Mouse (Mus musculus): ENCODE results near the gene Gm47283.

DNA sequence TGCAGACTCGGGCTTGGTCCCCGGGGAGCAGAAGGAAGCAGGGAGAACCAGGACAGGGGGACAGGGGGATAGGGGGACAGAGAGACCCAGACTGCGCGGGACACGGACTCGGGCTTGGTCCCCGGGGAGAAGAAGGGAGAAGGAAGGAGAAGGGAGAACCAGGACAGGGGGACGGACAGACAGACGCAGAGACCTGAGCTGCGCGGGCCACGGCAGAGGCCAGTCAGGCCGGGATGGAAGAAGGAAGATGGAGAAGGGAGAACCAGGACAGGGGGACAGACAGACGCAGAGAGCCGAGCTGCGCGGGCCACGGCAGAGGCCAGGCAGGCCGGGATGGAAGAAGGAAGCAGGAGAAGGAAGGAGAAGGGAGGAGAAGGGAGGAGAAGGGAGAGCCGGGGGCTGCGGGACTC, 40.7 kb upstream of the Gm47283 start:
- TF ChIP-seq CTCF (IDR thresholded peaks at IDR 0.05; ENCODE audit: control insufficient read depth, insufficient read depth, insufficient read length) (no peak), MYOD1 (IDR thresholded peaks at IDR 0.05; ENCODE audit: control insufficient read depth, insufficient read length, low read depth) (no peak), USF1 (IDR thresholded peaks at IDR 0.05; ENCODE audit: low read depth) (no peak), MYOG (IDR thresholded peaks at IDR 0.05; ENCODE audit: control insufficient read depth, extremely low read depth, insufficient read length) (no peak), CEBPB (IDR thresholded peaks at IDR 0.05; ENCODE audit: low read depth) (no peak)

Measured in C2C12 (cell line).